Mouse (Mus musculus) ES-E14 (cell line): Measurements from ENCODE around the gene Ap3d1. TPM values are rescaled to one million over a fixed set of nuclear protein-coding genes. Genes with fewer than 3 reads are reported as not detected.

Experiments used
- DNase-seq: peaks from one replicate; pipeline ENCODE4 v3.0.0-alpha.2; 2013; ENCODE audit warnings: low read depth, low spot score
- H3K27ac ChIP-seq: 2 replicates; pipeline ENCODE4 v1.5.1; 2012; ENCODE audit warnings: low read depth, mild to moderate bottlenecking, low read length, moderate library complexity, mixed read lengths; ENCODE audit not compliant: poor library complexity, insufficient read depth, severe bottlenecking
- H3K36me3 ChIP-seq: 2 replicates; pipeline ENCODE4 v1.6.1; 2012; ENCODE audit warnings: mild to moderate bottlenecking, low read length, moderate library complexity, mixed read lengths; ENCODE audit not compliant: control insufficient read depth, poor library complexity, insufficient read depth, severe bottlenecking
- H3K4me1 ChIP-seq, 2 experiments: fragments of 150-350 bp in 1 of 2; sonication (generic) in 1 of 2; 2 replicates each; pipeline ENCODE4 v1.6.1; 2012; ENCODE audit warnings: low read length in 2 of 2, mild to moderate bottlenecking in 1 of 2, mixed read lengths in 1 of 2; ENCODE audit not compliant: control insufficient read depth in 2 of 2, insufficient read depth in 2 of 2, poor library complexity in 1 of 2
- H3K4me3 ChIP-seq, 2 experiments: fragments of 150-350 bp in 1 of 2; sonication (generic) in 1 of 2; 2 replicates each; pipeline ENCODE4 v1.5.1; 2012; ENCODE audit warnings: low read length in 2 of 2, low read depth in 1 of 2, mild to moderate bottlenecking in 1 of 2, mixed read lengths in 1 of 2; ENCODE audit not compliant: insufficient read depth in 1 of 2, poor library complexity in 1 of 2, severe bottlenecking in 1 of 2
- H3K9ac ChIP-seq: 2 replicates; pipeline ENCODE4 v1.6.1; 2012; ENCODE audit warnings: low read depth, mild to moderate bottlenecking, low read length, mixed read lengths; ENCODE audit not compliant: poor library complexity, insufficient read depth, severe bottlenecking
- H3K9me3 ChIP-seq: fragments of 150-350 bp; sonication (generic); 2 replicates; pipeline ENCODE4 v1.6.1; 2012; ENCODE audit warnings: low read depth, mild to moderate bottlenecking, low read length; ENCODE audit not compliant: control insufficient read depth, insufficient read depth
- CHD2 ChIP-seq: IDR thresholded peaks from 2 replicates; pipeline ENCODE4 v1.6.1; 2014; ENCODE audit warnings: mild to moderate bottlenecking, low read depth, low read length, inconsistent platforms
- HCFC1 ChIP-seq: IDR thresholded peaks from 2 replicates; pipeline ENCODE4 v1.6.1; 2012; ENCODE audit warnings: low read length, inconsistent platforms, borderline replicate concordance; ENCODE audit not compliant: insufficient read depth
- MAFK ChIP-seq: IDR thresholded peaks from 2 replicates; pipeline ENCODE4 v1.6.1; 2014; ENCODE audit warnings: mild to moderate bottlenecking, low read depth, low read length, inconsistent platforms; ENCODE audit not compliant: insufficient read depth
- ZC3H11A ChIP-seq: IDR thresholded peaks from 2 replicates; pipeline ENCODE4 v1.6.1; 2012; ENCODE audit warnings: low read depth, mild to moderate bottlenecking, inconsistent platforms, low read length, borderline replicate concordance
- ZNF384 ChIP-seq: IDR thresholded peaks from 2 replicates; pipeline ENCODE4 v1.6.1; 2012; ENCODE audit warnings: low read depth, low read length, inconsistent platforms
- in situ Hi-C, 2 experiments: fragments of 600-800 bp; cut with MboI; formaldehyde crosslinking; loops; one replicate each; pipeline ENCODE4 v1.15.1; 2025; ENCODE audit warnings: low sequenced_read_pairs in 2 of 2, inconsistent platforms in 1 of 2; ENCODE audit not compliant: unreplicated experiment in 2 of 2
- total RNA-seq: library from RNA; depleted of rRNA; stranded (reverse); fragments of 300-350 nt; gene quantifications from 2 replicates; pipeline ENCODE4 v1.2.3, GENCODE M21; 2012

Ap3d1 gene
- total RNA-seq, 1 experiment = 74.8 TPM

DNA sequence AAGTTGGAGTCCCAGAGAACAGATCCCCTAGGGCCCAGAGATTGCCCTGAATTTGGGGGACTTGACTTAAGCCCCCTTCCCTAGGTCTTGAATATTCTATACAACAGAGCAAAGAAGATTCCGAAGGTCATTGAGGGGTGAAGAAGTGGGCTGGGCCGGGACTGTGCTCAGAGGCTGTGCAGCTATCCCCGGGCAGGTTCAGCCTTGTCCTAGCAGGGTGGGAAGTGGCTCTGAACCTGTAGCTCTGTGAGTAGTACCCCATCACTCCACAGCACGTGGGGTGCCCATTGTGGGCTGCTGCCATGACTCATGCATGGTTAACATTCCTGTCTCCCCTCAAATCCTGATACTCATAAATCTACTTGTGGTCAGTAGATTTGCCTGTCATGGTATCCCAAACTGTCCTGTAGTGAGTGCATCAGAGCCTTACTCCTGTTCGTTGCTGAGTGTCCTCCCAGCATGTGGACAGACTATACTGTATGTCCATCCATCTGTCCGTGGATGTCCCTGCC is 34.4 kb upstream of the Ap3d1 start:
- H3K9ac ChIP-seq = no peak overlapping the region
- H3K36me3 ChIP-seq = peaks cover 80% of the 10 kb centered on the region
- no peak overlapping the region for H3K4me3 ChIP-seq
- DNase-seq = no peak
- H3K9me3 ChIP-seq = no peaks in the 10 kb centered on the region
- no peaks in the 10 kb centered on the region for H3K4me1 ChIP-seq
- H3K27ac ChIP-seq = no peak overlapping the region
- in situ Hi-C loops = no loop called here
- TF ChIP-seq CHD2 = no peak
- TF ChIP-seq HCFC1 = no peak
- no peak for TF ChIP-seq ZNF384
- no peak for TF ChIP-seq MAFK
- no peak for TF ChIP-seq ZC3H11A

DNA sequence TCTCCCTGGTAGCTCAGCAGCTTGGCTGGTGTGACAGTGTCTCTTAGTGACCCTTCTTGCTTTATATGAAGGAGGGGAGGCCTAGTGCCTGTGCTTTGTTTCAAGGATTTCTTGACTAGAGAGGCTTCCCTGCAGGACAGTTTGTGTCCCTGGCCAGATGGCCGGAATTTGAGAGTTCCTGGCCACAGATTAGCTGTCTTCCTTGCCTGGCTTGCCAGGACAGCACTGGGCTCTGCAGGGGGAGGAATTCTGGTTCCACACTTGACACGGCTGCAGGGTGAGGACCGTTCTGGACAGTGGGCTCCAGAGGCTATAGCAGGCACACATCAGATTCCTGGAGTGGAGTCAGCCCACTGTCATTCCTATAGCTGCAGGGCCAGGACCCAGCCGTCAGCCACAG is 33.7 kb upstream of the Ap3d1 start:
- in situ Hi-C loops = no loop called here
- Histone ChIP-seq H3K4me3 (no peak overlapping the region), H3K9me3 (no peaks in the 10 kb centered on the region), H3K36me3 (peaks cover 80% of the 10 kb centered on the region), H3K9ac (no peak overlapping the region), H3K4me1 (no peaks in the 10 kb centered on the region), H3K27ac (no peak overlapping the region)
- no peak for TF ChIP-seq HCFC1
- TF ChIP-seq ZNF384 = no peak
- no peak for TF ChIP-seq MAFK
- TF ChIP-seq ZC3H11A = no peak
- TF ChIP-seq CHD2 = no peak
- DNase-seq = no peak

DNA sequence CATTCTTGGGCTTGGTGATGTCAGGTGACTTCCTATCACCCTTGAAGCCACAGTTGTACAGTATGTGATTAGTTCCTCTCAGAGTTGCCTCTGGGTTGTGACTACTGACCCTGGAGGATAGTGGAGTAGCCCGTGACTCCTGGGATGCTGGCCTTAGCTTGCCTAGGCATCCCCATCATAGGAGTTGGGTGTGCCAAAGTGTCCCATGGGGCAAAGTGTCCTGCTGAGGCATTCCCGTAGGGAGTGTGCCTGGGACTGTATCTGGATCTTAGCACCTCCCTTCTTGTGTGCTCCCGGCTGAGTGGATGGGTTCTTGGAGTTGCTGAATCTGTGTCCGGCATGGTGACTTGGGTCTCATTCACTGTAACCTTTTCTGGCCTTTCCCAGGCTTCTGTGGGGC is 32.9 kb upstream of the Ap3d1 start:
- H3K4me3 ChIP-seq = no peak overlapping the region
- no peak overlapping the region for H3K9ac ChIP-seq
- in situ Hi-C loops = no loop called here

DNA sequence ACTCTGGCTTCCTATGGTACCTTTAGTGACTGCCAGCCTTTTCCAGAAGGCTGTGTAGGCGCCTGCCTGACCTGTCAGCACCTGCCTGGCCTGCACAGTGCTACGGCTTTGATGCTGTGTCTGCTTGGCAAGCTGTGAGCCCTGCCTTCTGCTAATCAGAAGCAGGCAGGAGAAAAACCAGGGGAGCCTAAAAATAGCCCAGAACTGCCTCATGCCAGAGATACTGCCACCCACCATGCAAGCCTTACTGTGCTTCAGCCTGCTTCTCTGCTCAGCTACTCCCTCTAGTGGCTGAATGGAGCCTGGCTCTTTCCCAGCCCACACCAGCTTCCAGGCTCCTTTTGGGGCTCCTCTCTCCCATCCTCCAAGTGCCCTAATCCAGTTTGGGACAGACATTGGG is 32.5 kb upstream of the Ap3d1 start:
- in situ Hi-C loops = no loop called here
- DNase-seq = no peak
- Histone ChIP-seq H3K9me3 (no peaks in the 10 kb centered on the region), H3K36me3 (peaks cover 78% of the 10 kb centered on the region), H3K27ac (no peak overlapping the region), H3K9ac (no peak overlapping the region), H3K4me3 (no peak overlapping the region), H3K4me1 (no peaks in the 10 kb centered on the region)
- TF ChIP-seq CHD2 (no peak), HCFC1 (no peak), ZNF384 (no peak), MAFK (no peak), ZC3H11A (no peak)

More for the DNA sequence above, 32.9 kb upstream of the Ap3d1 start:
- H3K27ac ChIP-seq = no peak overlapping the region
- no peak for DNase-seq
- H3K4me1 ChIP-seq = no peaks in the 10 kb centered on the region
- peaks cover 77% of the 10 kb centered on the region for H3K36me3 ChIP-seq
- H3K9me3 ChIP-seq = no peaks in the 10 kb centered on the region
- TF ChIP-seq CHD2 (no peak), HCFC1 (no peak), MAFK (no peak), ZC3H11A (no peak), ZNF384 (no peak)

DNA sequence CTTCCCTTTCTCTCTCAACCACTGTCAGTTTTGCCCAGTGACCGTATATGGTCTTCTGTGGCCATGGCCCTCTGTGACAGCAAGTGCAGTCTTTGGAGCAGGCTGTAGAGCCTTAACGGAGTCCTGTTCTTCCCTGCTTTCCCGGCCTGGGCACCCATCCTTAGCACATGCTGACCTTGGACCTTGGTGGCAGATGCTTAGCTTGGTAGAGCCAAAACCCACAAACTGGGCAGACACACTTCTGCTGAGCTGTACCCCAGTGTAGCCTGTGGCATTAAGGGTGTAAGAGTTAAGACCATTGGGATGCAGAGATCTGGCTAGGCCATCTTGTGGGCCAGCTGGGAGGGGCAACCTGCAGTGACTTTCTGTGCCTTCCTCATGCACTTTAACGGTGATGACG is 31.8 kb upstream of the Ap3d1 start:
- no peaks in the 10 kb centered on the region for H3K4me1 ChIP-seq
- TF ChIP-seq ZC3H11A (no peak), HCFC1 (no peak), MAFK (no peak), ZNF384 (no peak), CHD2 (no peak)
- H3K36me3 ChIP-seq = peaks cover 77% of the 10 kb centered on the region
- no peak overlapping the region for H3K4me3 ChIP-seq
- no peak overlapping the region for H3K9ac ChIP-seq
- no peaks in the 10 kb centered on the region for H3K9me3 ChIP-seq
- H3K27ac ChIP-seq = no peak overlapping the region
- DNase-seq = no peak
- in situ Hi-C loops = no loop called here
